Comparison of ENCODE assay signal across 8 mouse cellular contexts in genomic region chr9:41665000-41665685, GRCm38 (mm10).
DNase-seq lines count a peak whose midpoint lies in the region; ATAC-seq lines count a peak whose summit lies in the region.
"Had no signal": no experiment of that assay in that cellular context is flagged by ENCODE, and none has a peak within 500 bp of the region (broad histone marks: within the 10 kb centered on the region; RNA-seq: fewer than 3 reads in every experiment).

No protein-coding gene starts in this region.

- 86% methylated on average over 10 of the region's 10 CpGs for WGBS in midbrain, embryonic 14.5 days
- WGBS in midbrain, embryonic 15.5 days = 78% methylated on average over 10 of the region's 10 CpGs
- WGBS in neural tube, embryonic 15.5 days = 66% methylated on average over 10 of the region's 10 CpGs

- H3K9me3 ChIP-seq in midbrain, embryonic 14.5 days (ENCODE audit: control insufficient read depth, low read length) = no peaks in the 10 kb centered on the region
- H3K9me3 ChIP-seq in midbrain, embryonic 15.5 days = no peaks in the 10 kb centered on the region
- no peaks in the 10 kb centered on the region for H3K9me3 ChIP-seq in neural tube, embryonic 15.5 days (replicated peaks)

- H3K27me3 ChIP-seq in midbrain, embryonic 14.5 days (ENCODE audit: control insufficient read depth, insufficient read depth, low read length) = no peaks in the 10 kb centered on the region
- no peaks in the 10 kb centered on the region for H3K27me3 ChIP-seq in midbrain, embryonic 15.5 days (replicated peaks)
- no peaks in the 10 kb centered on the region for H3K27me3 ChIP-seq in neural tube, embryonic 15.5 days (replicated peaks)

- DNase-seq in midbrain, embryonic 14.5 days = peak; percentile 58
- peak; percentile 38 for DNase-seq in gastrocnemius, postnatal 25 days
- DNase-seq in layer of hippocampus, adult 9-10 months (ENCODE audit: low spot score) = peak; percentile 70
- no peak for DNase-seq in spleen, adult 12 weeks (ENCODE audit: low spot score)
- DNase-seq in thymus, postnatal 4 days = no peak

- no peak overlapping the region for H3K4me2 ChIP-seq in midbrain, embryonic 14.5 days (ENCODE audit: low read length)
- no peak overlapping the region for H3K4me2 ChIP-seq in midbrain, embryonic 15.5 days
- H3K4me2 ChIP-seq in neural tube, embryonic 15.5 days = no peak overlapping the region

- no peak for ATAC-seq in midbrain, embryonic 14.5 days (ENCODE audit: low FRiP score, low TSS enrichment)
- ATAC-seq in midbrain, embryonic 15.5 days (replicated peaks) = no peak
- no peak for ATAC-seq in neural tube, embryonic 15.5 days (ENCODE audit: low FRiP score)

- no peak overlapping the region for H3K4me3 ChIP-seq in midbrain, embryonic 14.5 days (replicated peaks; ENCODE audit: low read depth, low read length)
- no peak overlapping the region for H3K4me3 ChIP-seq in midbrain, embryonic 15.5 days
- no peak overlapping the region for H3K4me3 ChIP-seq in neural tube, embryonic 15.5 days (replicated peaks)

- H3K4me1 ChIP-seq in midbrain, embryonic 14.5 days (ENCODE audit: control insufficient read depth, insufficient read depth, low read length) = no peaks in the 10 kb centered on the region
- H3K4me1 ChIP-seq in midbrain, embryonic 15.5 days = no peaks in the 10 kb centered on the region
- peaks cover 11% of the 10 kb centered on the region; the same call in 1 of the 2 replicates for H3K4me1 ChIP-seq in neural tube, embryonic 15.5 days

- H3K27ac ChIP-seq in midbrain, embryonic 14.5 days (replicated peaks; ENCODE audit: low read depth, low read length) = no peak overlapping the region
- no peak overlapping the region for H3K27ac ChIP-seq in midbrain, embryonic 15.5 days
- H3K27ac ChIP-seq in neural tube, embryonic 15.5 days (replicated peaks) = 0 out of 2 replicates have a peak overlapping the region, but pooled peaks have one; percentile 67
- H3K27ac ChIP-seq: macrophage had no signal

- H3K36me3 ChIP-seq in midbrain, embryonic 14.5 days (ENCODE audit: control insufficient read depth, insufficient read depth, low read length) = no peaks in the 10 kb centered on the region
- H3K36me3 ChIP-seq in midbrain, embryonic 15.5 days (replicated peaks) = no peaks in the 10 kb centered on the region
- H3K36me3 ChIP-seq in neural tube, embryonic 15.5 days = no peaks in the 10 kb centered on the region

- no peak overlapping the region for H3K9ac ChIP-seq in midbrain, embryonic 14.5 days (replicated peaks; ENCODE audit: low read length)
- H3K9ac ChIP-seq in midbrain, embryonic 15.5 days = no peak overlapping the region
- H3K9ac ChIP-seq in neural tube, embryonic 15.5 days (replicated peaks) = no peak overlapping the region

Comparison
In these comparisons a context has a peak if more than half of its experiments do, and no peak if none do; other contexts are left out.
1. DNase-seq: peak in midbrain, embryonic 14.5 days (single experiment), gastrocnemius, postnatal 25 days (single experiment) and layer of hippocampus, adult 9-10 months (single experiment); none in spleen, adult 12 weeks (single experiment) and thymus, postnatal 4 days (single experiment).